Mouse (Mus musculus) cortical plate, adult 2 months (tissue): ENCODE results near the gene Ankrd49. TPM values are rescaled to one million over a fixed set of nuclear protein-coding genes. Genes with fewer than 3 reads are reported as not detected.
A peak's percentile ranks its signal among the peaks of the same experiment; 100 is the strongest.

Experiments
- H3K27ac ChIP-seq: fragments of 200-500 bp; 2 replicates; pipeline ENCODE4 v1.5.1; 2012; ENCODE audit warnings: low read length, control low read depth, inconsistent platforms; ENCODE audit not compliant: insufficient read depth
- H3K4me1 ChIP-seq: fragments of 200-500 bp; 2 replicates; pipeline ENCODE4 v1.6.1; 2011; ENCODE audit warnings: low read length; ENCODE audit not compliant: control insufficient read depth, insufficient read depth
- H3K4me3 ChIP-seq: fragments of 200-500 bp; 2 replicates; pipeline ENCODE4 v1.5.1; 2011; ENCODE audit warnings: mild to moderate bottlenecking, low read length, control low read depth; ENCODE audit not compliant: insufficient read depth
- CTCF ChIP-seq: fragments of 200-500 bp; IDR thresholded peaks from 2 replicates; pipeline ENCODE4 v1.5.1; 2011; ENCODE audit warnings: mild to moderate bottlenecking, control low read depth, low read length; ENCODE audit not compliant: insufficient read depth; ENCODE audit errors: extremely low read depth
- POLR2A ChIP-seq: fragments of 200-500 bp; IDR thresholded peaks from 2 replicates; pipeline ENCODE4 v1.6.1; 2011; ENCODE audit warnings: mild to moderate bottlenecking, low read length, control low read depth; ENCODE audit not compliant: insufficient read depth; ENCODE audit errors: extremely low read depth
- polyA plus RNA-seq: library from polyadenylated mRNA; depleted of rRNA; stranded (reverse); fragments of >200 nt; gene quantifications from 2 replicates; pipeline ENCODE4 v1.2.3, GENCODE M21; 2012; rRNA removed

Ankrd49 gene
- 12.1 and 12.4 TPM in 2 replicates for polyA plus RNA-seq

GRCm38 (mm10) chr9:14784039-14785002, at the start of gene Ankrd49, which contains the start of gene Mre11a:
TSS of gene Ankrd49 (minus strand) at chr9:14784856.
TSS of gene Mre11a (plus strand) at chr9:14784654.
- TF ChIP-seq CTCF (no peak), POLR2A (peak; percentile 55; the same call in 1 of the 2 replicates)
- peak within 1 kb of the TSS; percentile 58 for H3K27ac ChIP-seq
- H3K4me3 ChIP-seq: peak within 1 kb of the TSS; percentile 52
- no peaks in the 10 kb centered on the region for H3K4me1 ChIP-seq

- H3K4me1 ChIP-seq: no peaks in the 10 kb centered on the region
- no peak overlapping the region for H3K27ac ChIP-seq
- no peak overlapping the region for H3K4me3 ChIP-seq
- peak; percentile 36; the same call in 1 of the 2 replicates for TF ChIP-seq CTCF
- no peak for TF ChIP-seq POLR2A
These were observed 47.4 kb upstream of the Ankrd49 start for GRCm38 (mm10) chr9:14832046-14832445.

GRCm38 (mm10) chr9:14827875-14828274, 43.2 kb upstream of the Ankrd49 start:
- Histone ChIP-seq H3K4me3 (no peak overlapping the region), H3K4me1 (no peaks in the 10 kb centered on the region), H3K27ac (no peak overlapping the region)
- TF ChIP-seq CTCF: no peak
- TF ChIP-seq POLR2A: no peak

GRCm38 (mm10) chr9:14824840-14825239, 40.2 kb upstream of the Ankrd49 start:
- Histone ChIP-seq H3K4me1 (no peaks in the 10 kb centered on the region), H3K27ac (no peak overlapping the region), H3K4me3 (no peak overlapping the region)
- TF ChIP-seq POLR2A (no peak), CTCF (no peak)

- H3K4me1 ChIP-seq: no peaks in the 10 kb centered on the region
- TF ChIP-seq CTCF (no peak), POLR2A (no peak)
- no peak overlapping the region for H3K27ac ChIP-seq
- no peak overlapping the region for H3K4me3 ChIP-seq
These were observed 36.7 kb upstream of the Ankrd49 start for GRCm38 (mm10) chr9:14821396-14821795.

- H3K4me1 ChIP-seq: no peaks in the 10 kb centered on the region
- no peak overlapping the region for H3K4me3 ChIP-seq
- no peak overlapping the region for H3K27ac ChIP-seq
- TF ChIP-seq CTCF (no peak), POLR2A (no peak)
These were observed 25.5 kb upstream of the Ankrd49 start for GRCm38 (mm10) chr9:14810111-14810510.

GRCm38 (mm10) chr9:14806786-14807185, 22.1 kb upstream of the Ankrd49 start:
- TF ChIP-seq CTCF: no peak
- no peak for TF ChIP-seq POLR2A
- Histone ChIP-seq H3K4me3 (no peak overlapping the region), H3K27ac (no peak overlapping the region), H3K4me1 (no peaks in the 10 kb centered on the region)

GRCm38 (mm10) chr9:14805714-14806113, 21.1 kb upstream of the Ankrd49 start:
- Histone ChIP-seq H3K27ac (no peak overlapping the region), H3K4me3 (no peak overlapping the region), H3K4me1 (no peaks in the 10 kb centered on the region)
- no peak for TF ChIP-seq CTCF
- no peak for TF ChIP-seq POLR2A

- Histone ChIP-seq H3K27ac (no peak overlapping the region), H3K4me1 (no peaks in the 10 kb centered on the region), H3K4me3 (no peak overlapping the region)
- TF ChIP-seq POLR2A (no peak), CTCF (no peak)
These were observed 2.7 kb upstream of the Ankrd49 start for GRCm38 (mm10) chr9:14787356-14787755.

GRCm38 (mm10) chr9:14778341-14778740, 6.3 kb downstream of the Ankrd49 start:
- H3K4me3 ChIP-seq: no peak overlapping the region
- TF ChIP-seq CTCF (no peak), POLR2A (no peak)
- no peaks in the 10 kb centered on the region for H3K4me1 ChIP-seq
- H3K27ac ChIP-seq: no peak overlapping the region
